Mouse (Mus musculus): ENCODE data around the gene Tsen54.
"Not testable (repeated sequence)": the region's sequence is repeated elsewhere in the genome, so short reads cannot be mapped to it uniquely, and the experiment has no call there.

Gene Tsen54

GRCm38 (mm10) chr11:115831518-115831917 is 17.0 kb downstream of the Tsen54 start:
- DNase-seq, result no peak

- DNase-seq, result no peak
These were observed 17.5 kb downstream of the Tsen54 start for GRCm38 (mm10) chr11:115832064-115832463.

- no peak for DNase-seq
These were observed 18.0 kb downstream of the Tsen54 start for GRCm38 (mm10) chr11:115832523-115832922.

GRCm38 (mm10) chr11:115833021-115833513 is 18.5 kb downstream of the Tsen54 start:
- no peak for DNase-seq

- no peak for DNase-seq
These were observed 19.5 kb downstream of the Tsen54 start for GRCm38 (mm10) chr11:115834033-115834432.

GRCm38 (mm10) chr11:115836656-115837395 is 22.3 kb downstream of the Tsen54 start:
- no peak for DNase-seq

GRCm38 (mm10) chr11:115837606-115838345 is 23.3 kb downstream of the Tsen54 start:
- no peak for DNase-seq

- DNase-seq, result no peak
These were observed 24.4 kb downstream of the Tsen54 start for GRCm38 (mm10) chr11:115838895-115839311.

GRCm38 (mm10) chr11:115839732-115840131 is 25.2 kb downstream of the Tsen54 start:
- DNase-seq, result no peak

GRCm38 (mm10) chr11:115841044-115841443 is 26.5 kb downstream of the Tsen54 start:
- no peak for DNase-seq

- no peak for DNase-seq
These were observed 27.5 kb downstream of the Tsen54 start for GRCm38 (mm10) chr11:115841961-115842550.

- no peak for DNase-seq
These were observed 28.8 kb downstream of the Tsen54 start for GRCm38 (mm10) chr11:115843141-115843890.

GRCm38 (mm10) chr11:115843891-115844239 is 29.3 kb downstream of the Tsen54 start:
- no peak for DNase-seq

- DNase-seq, result no peak
These were observed 29.7 kb downstream of the Tsen54 start for GRCm38 (mm10) chr11:115844240-115844639.

GRCm38 (mm10) chr11:115845819-115846218 is 31.3 kb downstream of the Tsen54 start:
- no peak for DNase-seq

- no peak for DNase-seq
These were observed 40.1 kb downstream of the Tsen54 start for GRCm38 (mm10) chr11:115854674-115855073.

- not testable (repeated sequence) for DNase-seq
These were observed 42.6 kb downstream of the Tsen54 start for GRCm38 (mm10) chr11:115857146-115857545.

GRCm38 (mm10) chr11:115857936-115858335 is 43.4 kb downstream of the Tsen54 start:
- DNase-seq, result no peak

- DNase-seq, result peak; percentile 28 to 34
These were observed 43.8 kb downstream of the Tsen54 start, which contains the start of gene Myo15b for GRCm38 (mm10) chr11:115858354-115858753. TSS of gene Myo15b (plus strand) at chr11:115858406.

GRCm38 (mm10) chr11:115859143-115859945 is 44.8 kb downstream of the Tsen54 start:
- peak; percentile 91 to 94 for DNase-seq

- no peak for DNase-seq
These were observed 49.4 kb downstream of the Tsen54 start for GRCm38 (mm10) chr11:115863895-115864294.

- no peak for DNase-seq
These were observed 54.9 kb downstream of the Tsen54 start for GRCm38 (mm10) chr11:115869393-115869792.
